Mouse (Mus musculus): ENCODE measurements around the gene Prkcg.

GRCm38 (mm10) chr7:3288976-3289970 lies at the start of gene Prkcg, which contains the start of gene Myadm:
- TF ChIP-seq CTCF (IDR thresholded peaks at IDR 0.05; ENCODE audit: low read depth, low read length) (no peak), POLR2A (IDR thresholded peaks at IDR 0.05; ENCODE audit: insufficient read depth, low read length) (no peak)

All from ES-Bruce4 (cell line).